9 mouse cellular contexts compared by ENCODE assay signal in the genomic region with DNA sequence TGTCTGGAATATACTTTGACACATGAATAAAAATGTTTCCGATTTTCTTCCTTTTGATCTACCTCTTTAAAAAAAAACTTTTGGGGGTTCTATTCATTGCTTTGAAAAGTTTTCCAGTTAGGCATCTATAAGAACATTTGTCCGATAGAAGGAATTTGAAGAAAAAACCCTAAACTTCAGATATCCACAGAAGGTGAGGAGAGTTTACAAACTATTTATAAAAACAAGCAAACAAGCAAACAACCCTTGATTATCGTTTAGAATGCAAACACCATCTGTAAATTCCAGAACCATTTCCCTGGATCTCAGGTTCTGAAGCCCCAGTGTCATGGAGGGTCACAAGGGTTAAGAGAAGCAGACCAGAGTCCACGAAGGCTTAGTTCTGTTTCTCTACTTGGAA. TPM values are rescaled to one million over a fixed set of nuclear protein-coding genes. Genes with fewer than 3 reads are reported as not detected.
DNase-seq lines count a peak whose midpoint lies in the region; ATAC-seq and TF ChIP-seq lines count a peak whose summit lies in the region.
"Had no signal": no experiment of that assay in that cellular context is flagged by ENCODE, and none has a peak within 500 bp of the region (broad histone marks: within the 10 kb centered on the region; RNA-seq: fewer than 3 reads in every experiment).

A gene (plus strand): TSS at position 301 of the 400 bp plus-strand sequence.

- H3K4me1 ChIP-seq in kidney, embryonic 14.5 days (ENCODE audit: control insufficient read depth, insufficient read depth, low read length), result 0 out of 2 replicates have a peak, but pooled peaks cover 6% of the 10 kb centered on the region
- H3K4me1 ChIP-seq in embryonic facial prominence, embryonic 13.5 days, result peaks cover 7% of the 10 kb centered on the region
- no peaks in the 10 kb centered on the region; the same call in 1 of the 2 replicates for H3K4me1 ChIP-seq in hindbrain, postnatal 0 days (ENCODE audit: insufficient read depth, low read length)
- peaks cover 15% of the 10 kb centered on the region for H3K4me1 ChIP-seq in midbrain, embryonic 16.5 days (ENCODE audit: control insufficient read depth, insufficient read depth, low read length)

- peak within 1 kb of the TSS; percentile 36 for H3K4me3 ChIP-seq in kidney, embryonic 14.5 days (ENCODE audit: low read length)
- peak within 1 kb of the TSS; percentile 44 for H3K4me3 ChIP-seq in embryonic facial prominence, embryonic 13.5 days
- peak within 1 kb of the TSS; percentile 47 for H3K4me3 ChIP-seq in hindbrain, postnatal 0 days (ENCODE audit: low read length)
- peak within 1 kb of the TSS; percentile 44 for H3K4me3 ChIP-seq in midbrain, embryonic 16.5 days (ENCODE audit: low read depth, low read length)

- peak within 1 kb of the TSS; percentile 40; the same call in 1 of the 2 replicates for H3K9ac ChIP-seq in kidney, embryonic 14.5 days (ENCODE audit: low read depth, low read length)
- H3K9ac ChIP-seq in embryonic facial prominence, embryonic 13.5 days, result peak within 1 kb of the TSS; percentile 67
- H3K9ac ChIP-seq in hindbrain, postnatal 0 days (replicated peaks; ENCODE audit: low read length), result peak within 1 kb of the TSS; percentile 53
- H3K9ac ChIP-seq in midbrain, embryonic 16.5 days (ENCODE audit: low read depth, low read length), result peak within 1 kb of the TSS; percentile 71

- H3K36me3 ChIP-seq in kidney, embryonic 14.5 days (ENCODE audit: control insufficient read depth, insufficient read depth, low read length), result no peaks in the 10 kb centered on the region
- no peaks in the 10 kb centered on the region for H3K36me3 ChIP-seq in embryonic facial prominence, embryonic 13.5 days
- H3K36me3 ChIP-seq in hindbrain, postnatal 0 days (ENCODE audit: insufficient read depth, low read length), result no peaks in the 10 kb centered on the region
- H3K36me3 ChIP-seq in midbrain, embryonic 16.5 days (ENCODE audit: control insufficient read depth, insufficient read depth, low read length), result no peaks in the 10 kb centered on the region

- H3K9me3 ChIP-seq in kidney, embryonic 14.5 days (ENCODE audit: control insufficient read depth, low read length), result no peaks in the 10 kb centered on the region
- no peaks in the 10 kb centered on the region for H3K9me3 ChIP-seq in embryonic facial prominence, embryonic 13.5 days
- H3K9me3 ChIP-seq in hindbrain, postnatal 0 days (ENCODE audit: low read length), result no peaks in the 10 kb centered on the region
- no peaks in the 10 kb centered on the region for H3K9me3 ChIP-seq in midbrain, embryonic 16.5 days (replicated peaks; ENCODE audit: control insufficient read depth, low read length, poor library complexity, severe bottlenecking)

- peak within 1 kb of the TSS; percentile 61 for H3K4me2 ChIP-seq in kidney, embryonic 14.5 days (replicated peaks; ENCODE audit: low read depth, low read length)
- peak within 1 kb of the TSS; percentile 68 for H3K4me2 ChIP-seq in embryonic facial prominence, embryonic 13.5 days
- peak within 1 kb of the TSS; percentile 71 for H3K4me2 ChIP-seq in hindbrain, postnatal 0 days (ENCODE audit: low read depth, low read length)
- peak within 1 kb of the TSS; percentile 69 for H3K4me2 ChIP-seq in midbrain, embryonic 16.5 days (ENCODE audit: low read length)

- no peaks in the 10 kb centered on the region for H3K27me3 ChIP-seq in kidney, embryonic 14.5 days (ENCODE audit: control insufficient read depth, insufficient read depth, low read length)
- peaks cover 4% of the 10 kb centered on the region; the same call in 1 of the 2 replicates for H3K27me3 ChIP-seq in embryonic facial prominence, embryonic 13.5 days
- no peaks in the 10 kb centered on the region for H3K27me3 ChIP-seq in hindbrain, postnatal 0 days (ENCODE audit: insufficient read depth, low read length)
- H3K27me3 ChIP-seq in midbrain, embryonic 16.5 days (ENCODE audit: control insufficient read depth, insufficient read depth, low read depth, low read length), result no peaks in the 10 kb centered on the region

- no peak for TF ChIP-seq CTCF in hindbrain, postnatal 0 days (IDR thresholded peaks at IDR 0.05; ENCODE audit: low read depth)

- 66% methylated on average over 4 of the region's 4 CpGs for WGBS in kidney, embryonic 14.5 days
- WGBS in embryonic facial prominence, embryonic 13.5 days, result 43% methylated on average over 4 of the region's 4 CpGs
- 46% methylated on average over 4 of the region's 4 CpGs for WGBS in hindbrain, postnatal 0 days
- 63% methylated on average over 4 of the region's 4 CpGs for WGBS in midbrain, embryonic 16.5 days

- no peak for ATAC-seq in kidney, embryonic 14.5 days (ENCODE audit: low FRiP score, low TSS enrichment)
- ATAC-seq in embryonic facial prominence, embryonic 13.5 days (ENCODE audit: insufficient number of reproducible peaks, insufficient read depth, low FRiP score, low TSS enrichment, low read depth), result no peak
- no peak for ATAC-seq in hindbrain, postnatal 0 days
- no peak for ATAC-seq in midbrain, embryonic 16.5 days

- DNase-seq in kidney, postnatal 14 days, result no peak
- no peak for DNase-seq in hindbrain, postnatal 0 days (ENCODE audit: low spot score)
- DNase-seq in layer of hippocampus, adult 18-20 months (ENCODE audit: low spot score in 2 of 2), result no peak
- no peak for DNase-seq in urinary bladder, postnatal 10 days (ENCODE audit: low spot score)
- DNase-seq in thymus, postnatal 25 days, result no peak

- H3K27ac ChIP-seq in kidney, embryonic 14.5 days (ENCODE audit: low read depth, low read length), result no peak within 1 kb of the TSS
- H3K27ac ChIP-seq in embryonic facial prominence, embryonic 13.5 days, result no peak within 1 kb of the TSS; the same call in 1 of the 2 replicates
- peak within 1 kb of the TSS; percentile 76 for H3K27ac ChIP-seq in hindbrain, postnatal 0 days
- peak within 1 kb of the TSS; percentile 81 for H3K27ac ChIP-seq in midbrain, embryonic 16.5 days (ENCODE audit: low read length)

RNA-seq across cellular contexts. Expression of the gene that starts here (rescaled TPM):
- polyA plus RNA-seq in kidney, embryonic 14.5 days (2014; fragmentation: Nextera tagmentation; extraction: Ambion mirVana), result not detected in 2 replicates
- polyA plus RNA-seq in embryonic facial prominence, embryonic 13.5 days (2015; fragmentation: Nextera tagmentation; extraction: Ambion mirVana), result not detected in 2 replicates
- total RNA-seq in hindbrain, postnatal 0 days (2014; rRNA removed), result not detected in 2 replicates
- not detected in 2 replicates for polyA plus RNA-seq in hindbrain, postnatal 0 days (2015; fragmentation: Nextera tagmentation; extraction: Ambion mirVana)
- polyA plus RNA-seq in midbrain, embryonic 16.5 days (2015; fragmentation: Nextera tagmentation; extraction: Ambion mirVana), result not detected in 2 replicates
- total RNA-seq in layer of hippocampus, adult 18-20 months (2021), result not detected
- total RNA-seq: MEL had no signal

Comparison
In these comparisons a context has a peak if more than half of its experiments do, and no peak if none do; other contexts are left out.
1. H3K27ac ChIP-seq: peak in hindbrain, postnatal 0 days (single experiment) and midbrain, embryonic 16.5 days (single experiment); none in kidney, embryonic 14.5 days (single experiment) and embryonic facial prominence, embryonic 13.5 days (single experiment).
2. Peak in every context shown above with its lines, with median percentiles within 50 percentile points of each other: H3K4me2 ChIP-seq, H3K4me3 ChIP-seq and H3K9ac ChIP-seq.